ENCODE assay signal across 7 mouse cellular contexts in genomic region chr12:21335869-21336268, GRCm38 (mm10). TPM values are rescaled to one million over a fixed set of nuclear protein-coding genes. Genes with fewer than 3 reads are reported as not detected.
A peak's percentile ranks its signal among the peaks of the same experiment; 100 is the strongest.
DNase-seq lines count a peak whose midpoint lies in the region; ATAC-seq lines count a peak whose summit lies in the region.

No protein-coding gene starts in this region.

- DNase-seq in 416B (ENCODE audit: low read depth) (peak; percentile 13), A20 (ENCODE audit: low read depth, low spot score) (peak; percentile 88), adipocyte (ENCODE audit: low spot score) (no peak)
- DNase-seq in layer of hippocampus, adult 18-20 months (ENCODE audit: low spot score in 2 of 2), result peak; percentile 73 to 91
- DNase-seq in yolk sac, embryonic 10.5 days (ENCODE audit: low spot score), result no peak
- DNase-seq in cerebellum, postnatal 4 days (ENCODE audit: low spot score in 2 of 2), result no peak

- peak; percentile 93 for ATAC-seq in megakaryocyte progenitor cell, adult 5-6 weeks (replicated peaks; ENCODE audit: poor library complexity)

RNA-seq across cellular contexts. Expression of gene Iah1, which starts 19.7 kb away (rescaled TPM):
- 10 to 100 TPM; 15.5 to 16.7 TPM for total RNA-seq in layer of hippocampus, adult 18-20 months (2021)
- total RNA-seq in megakaryocyte progenitor cell, adult 5-6 weeks (2015), result 37.2 and 40.1 TPM in 2 replicates
- total RNA-seq in megakaryocyte progenitor cell, adult 5-6 weeks (2017), result 29.4 and 36.3 TPM in 2 replicates

RNA-seq across cellular contexts. Expression of gene Adam17, which starts 37.6 kb away (rescaled TPM):
- total RNA-seq in layer of hippocampus, adult 18-20 months (2021), result 10 to 100 TPM; 13.6 to 14.3 TPM
- total RNA-seq in megakaryocyte progenitor cell, adult 5-6 weeks (2015), result 38.1 and 39.0 TPM in 2 replicates
- 48.1 and 53.6 TPM in 2 replicates for total RNA-seq in megakaryocyte progenitor cell, adult 5-6 weeks (2017)

RNA-seq across cellular contexts. Expression of gene Itgb1bp1, which starts 49.8 kb away (rescaled TPM):
- total RNA-seq in layer of hippocampus, adult 18-20 months (2021), result 10 to 100 TPM; 40.7 to 43.4 TPM
- 36.5 and 40.6 TPM in 2 replicates for total RNA-seq in megakaryocyte progenitor cell, adult 5-6 weeks (2015)
- total RNA-seq in megakaryocyte progenitor cell, adult 5-6 weeks (2017), result 28.4 and 32.2 TPM in 2 replicates

RNA-seq across cellular contexts. Expression of gene Cpsf3, which starts 50.7 kb away (rescaled TPM):
- total RNA-seq in layer of hippocampus, adult 18-20 months (2021), result 10 to 100 TPM; 46.9 to 47.1 TPM
- total RNA-seq in megakaryocyte progenitor cell, adult 5-6 weeks (2015), result 138 and 156 TPM in 2 replicates
- 94.2 and 109 TPM in 2 replicates for total RNA-seq in megakaryocyte progenitor cell, adult 5-6 weeks (2017)

Comparison
In these comparisons a context has a peak if more than half of its experiments do, and no peak if none do; other contexts are left out.
1. DNase-seq: peak in 416B (single experiment), A20 (single experiment) and layer of hippocampus, adult 18-20 months (2 of 2); none in yolk sac, embryonic 10.5 days (single experiment), cerebellum, postnatal 4 days (0 of 2) and adipocyte (single experiment).